Mouse (Mus musculus) kidney, embryonic 16.5 days (tissue): ENCODE results near the gene Ikbkg. TPM values are rescaled to one million over a fixed set of nuclear protein-coding genes. Genes with fewer than 3 reads are reported as not detected.
A peak's percentile ranks its signal among the peaks of the same experiment; 100 is the strongest.
"Not testable (repeated sequence)": the region's sequence is repeated elsewhere in the genome, so short reads cannot be mapped to it uniquely, and the experiment has no call there.

Experiments used
- ATAC-seq: fragments of 200-750 bp; cut with Nextera tagmentation; 2 replicates; pipeline ENCODE4 v1.8.0; 2017; ENCODE audit warnings: moderate TSS enrichment; ENCODE audit not compliant: low FRiP score, low TSS enrichment
- H3K27ac ChIP-seq: fragments of 300-500 bp; sonication (generic); 2 replicates; pipeline ENCODE4 v1.5.1; 2014; ENCODE audit warnings: low read length
- H3K27me3 ChIP-seq: fragments of 300-500 bp; sonication (generic); 2 replicates; pipeline ENCODE4 v1.6.1; 2014; ENCODE audit warnings: low read length, control low read depth, mixed read lengths; ENCODE audit not compliant: insufficient read depth
- H3K36me3 ChIP-seq: fragments of 300-500 bp; sonication (generic); 2 replicates; pipeline ENCODE4 v1.6.1; 2014; ENCODE audit warnings: low read length, control low read depth, mixed read lengths; ENCODE audit not compliant: insufficient read depth
- H3K4me1 ChIP-seq: fragments of 300-500 bp; sonication (generic); 2 replicates; pipeline ENCODE4 v1.6.1; 2014; ENCODE audit warnings: low read length, control low read depth, mixed read lengths; ENCODE audit not compliant: insufficient read depth
- H3K4me2 ChIP-seq: fragments of 300-500 bp; sonication (generic); replicated peaks from 2 replicates; pipeline ENCODE4 v1.6.1; 2014; ENCODE audit warnings: low read depth, low read length
- H3K4me3 ChIP-seq: fragments of 300-500 bp; sonication (generic); 2 replicates; pipeline ENCODE4 v1.5.1; 2014; ENCODE audit warnings: mild to moderate bottlenecking, low read length
- H3K9ac ChIP-seq: fragments of 300-500 bp; sonication (generic); replicated peaks from 2 replicates; pipeline ENCODE4 v1.6.1; 2014; ENCODE audit warnings: low read length
- H3K9me3 ChIP-seq: fragments of 300-500 bp; sonication (generic); 2 replicates; pipeline ENCODE4 v1.6.1; 2016; ENCODE audit warnings: low read length, control low read depth
- WGBS: fragments of 180-500 bp; shearing (Covaris S2); extraction: QIAGEN DNeasy Blood & Tissue Kit; methylation state at CpG from one replicate; pipeline ENCODE4 v1.1.7; 2014; 5-methylcytosine and 5-hydroxymethylcytosine counted together
- polyA plus RNA-seq: library from polyadenylated mRNA; unstranded; fragments of >200 nt; fragmentation: Nextera tagmentation; extraction: Ambion mirVana; gene quantifications from 2 replicates; pipeline ENCODE4 v1.2.1, GENCODE M21; 2015

Ikbkg gene
- polyA plus RNA-seq, 1 experiment from 2014 or later: 22.7 TPM

DNA sequence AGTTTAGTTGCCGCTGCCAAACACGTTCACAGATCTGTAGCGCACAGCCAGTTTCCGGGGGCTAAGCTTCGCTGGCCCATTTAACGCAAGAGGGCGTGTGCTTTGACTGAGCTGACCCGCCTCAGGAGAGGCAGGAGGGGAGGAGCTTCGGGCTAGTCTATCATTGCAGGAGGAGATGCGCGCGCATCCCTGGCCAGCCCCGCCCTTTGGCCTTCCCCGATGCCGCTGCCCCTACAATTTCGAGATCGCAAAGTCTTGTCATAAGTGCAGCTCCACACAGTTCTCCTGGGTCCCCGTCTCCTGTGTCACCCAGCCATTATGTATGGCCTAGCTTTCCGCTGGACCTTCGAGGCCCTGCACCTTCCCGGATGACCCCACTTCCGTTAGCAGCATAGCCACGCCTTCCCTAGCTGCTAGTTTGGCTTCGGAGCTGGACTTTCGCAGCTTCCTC is 35.8 kb downstream of the Ikbkg start, which contains the start of gene G6pdx:
TSS of gene G6pdx (minus strand) at position 369 of the 451 bp plus-strand sequence.
- peak within 1 kb of the TSS; percentile 93 for H3K27ac ChIP-seq
- H3K4me3 ChIP-seq: peak within 1 kb of the TSS; percentile 66
- peak within 1 kb of the TSS; percentile 74 for H3K9ac ChIP-seq
- 0 out of 2 replicates have a peak, but pooled peaks cover 2% of the 10 kb centered on the region for H3K4me1 ChIP-seq
- 24% methylated on average over 25 of the region's 25 CpGs for WGBS
- H3K27me3 ChIP-seq: no peaks in the 10 kb centered on the region
- no peaks in the 10 kb centered on the region for H3K36me3 ChIP-seq
- peak within 1 kb of the TSS; percentile 58 for H3K4me2 ChIP-seq
- ATAC-seq: peak; percentile 85
- no peaks in the 10 kb centered on the region for H3K9me3 ChIP-seq

DNA sequence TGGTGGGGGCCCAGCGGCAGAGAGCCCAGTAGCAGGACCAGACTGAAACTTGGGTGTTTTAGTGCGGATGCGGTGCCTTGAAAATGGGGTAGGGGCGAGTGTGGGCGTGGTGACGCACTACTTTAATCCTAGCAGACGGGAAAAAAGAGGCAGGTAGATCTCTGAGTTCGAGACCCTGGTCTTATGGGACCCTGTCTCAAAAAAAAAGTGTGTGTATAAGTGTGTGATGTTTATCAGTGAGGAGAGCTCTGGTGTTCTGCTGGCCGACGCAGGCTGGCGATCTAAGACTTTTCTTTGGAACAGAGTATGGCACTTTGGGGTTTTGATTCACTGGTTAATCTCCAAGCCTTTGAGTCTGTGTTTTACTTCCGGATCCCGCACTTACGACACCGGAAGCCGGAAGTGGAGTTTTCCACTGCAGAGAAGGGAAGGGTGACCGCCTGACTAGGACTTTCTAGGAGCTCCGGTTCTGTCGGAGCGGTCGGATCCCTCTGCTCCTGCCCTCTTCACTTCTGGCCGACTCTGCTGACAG is 36.3 kb downstream of the Ikbkg start:
- Histone ChIP-seq H3K27ac (peak overlapping the region; percentile 93), H3K9ac (peak overlapping the region; percentile 74), H3K9me3 (no peaks in the 10 kb centered on the region), H3K4me1 (0 out of 2 replicates have a peak, but pooled peaks cover 2% of the 10 kb centered on the region), H3K4me3 (peak overlapping the region; percentile 66), H3K36me3 (peaks cover 5% of the 10 kb centered on the region; the same call in 1 of the 2 replicates), H3K4me2 (peak overlapping the region; percentile 58), H3K27me3 (no peaks in the 10 kb centered on the region)
- ATAC-seq: peak; percentile 76
- 25% methylated on average over 22 of the region's 22 CpGs for WGBS

DNA sequence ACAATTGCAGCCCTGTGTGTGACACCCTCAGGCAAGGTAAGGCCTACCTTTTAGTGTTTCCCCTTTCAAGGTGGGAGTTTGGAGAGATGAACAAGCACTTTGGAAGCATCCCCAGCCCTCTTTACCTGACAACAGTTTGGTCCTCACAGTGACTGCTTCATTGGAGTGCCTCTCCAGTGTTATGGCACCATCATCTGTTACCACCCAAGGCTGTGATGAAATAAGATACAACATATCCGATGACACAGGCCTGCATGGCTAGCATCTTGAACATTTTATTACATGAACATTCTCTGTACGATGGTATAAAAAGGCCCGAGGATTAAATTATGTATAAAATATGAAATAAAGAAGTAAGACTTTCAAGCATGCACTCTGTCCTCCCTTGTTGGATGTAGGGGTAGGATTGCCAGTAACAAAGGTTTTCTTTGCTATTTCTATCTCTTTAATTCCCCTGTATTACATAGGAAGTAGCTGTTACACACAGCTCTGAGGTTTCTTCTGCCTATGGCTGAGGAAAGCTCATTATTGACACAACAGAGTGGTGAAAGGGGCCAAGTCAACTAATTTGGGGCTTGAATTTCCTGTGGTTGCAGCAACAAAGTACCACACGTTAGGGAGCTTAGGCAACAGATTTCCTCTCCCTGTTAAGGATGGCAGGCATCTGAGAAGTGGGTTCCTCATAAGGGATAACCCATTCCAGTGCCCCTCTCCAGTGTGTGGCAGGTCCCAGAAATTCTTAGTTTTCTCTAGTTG is 58.2 kb downstream of the Ikbkg start:
- ATAC-seq: no peak
- Histone ChIP-seq H3K4me3 (no peak overlapping the region), H3K27ac (no peak overlapping the region), H3K36me3 (peaks cover 5% of the 10 kb centered on the region; the same call in 1 of the 2 replicates), H3K4me2 (no peak overlapping the region), H3K9me3 (no peaks in the 10 kb centered on the region), H3K4me1 (no peaks in the 10 kb centered on the region), H3K9ac (no peak overlapping the region), H3K27me3 (no peaks in the 10 kb centered on the region)
- 84% methylated on average over 4 of the region's 4 CpGs for WGBS

DNA sequence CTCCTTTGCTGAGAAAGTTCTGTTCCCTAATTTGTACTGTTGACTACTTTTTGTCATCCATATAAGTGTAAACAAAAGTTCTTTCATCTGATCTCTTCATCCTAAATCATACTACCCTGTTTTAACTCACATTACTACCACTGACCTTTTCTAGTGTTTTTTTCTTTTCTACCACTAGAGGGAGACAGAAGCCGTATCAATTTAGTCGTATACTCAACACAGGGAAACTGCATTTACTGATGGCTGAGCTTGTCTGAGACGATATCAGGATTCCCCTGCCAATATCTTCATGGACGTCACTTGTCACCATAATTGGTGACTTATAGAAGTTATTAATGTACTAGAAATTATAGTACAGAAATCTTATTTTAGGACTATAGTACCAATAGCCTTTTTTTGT is 59.7 kb downstream of the Ikbkg start:
- WGBS: 20% methylated on average over 4 of the region's 4 CpGs
- no peak overlapping the region for H3K4me2 ChIP-seq
- ATAC-seq: 0 out of 2 replicates have a peak, but pooled peaks have one; percentile 54

DNA sequence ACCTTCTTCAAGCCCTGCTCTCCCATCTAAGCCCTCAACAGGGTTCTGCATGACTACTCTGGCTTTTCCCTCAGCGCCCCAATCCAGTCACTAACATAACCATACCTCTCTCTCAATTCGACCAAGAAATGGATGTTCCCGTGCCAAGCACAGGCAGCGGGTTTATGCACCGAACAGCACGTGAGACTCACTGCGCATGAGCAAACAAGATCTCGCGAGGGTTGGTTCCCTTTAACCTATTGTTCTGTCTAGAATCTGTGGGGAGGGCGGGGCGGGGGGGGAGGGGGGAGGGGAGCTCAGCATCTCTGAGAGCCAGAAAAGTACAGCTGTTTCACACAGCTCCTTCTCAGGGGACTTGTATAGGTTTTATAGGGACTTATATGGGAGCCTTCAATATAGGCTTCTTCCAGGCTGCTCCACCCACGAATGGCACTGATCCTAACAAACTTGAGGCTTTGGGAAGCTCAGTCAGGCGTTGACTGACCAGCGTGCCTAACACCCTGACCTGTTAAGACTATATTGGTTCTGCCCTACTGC is 88.3 kb downstream of the Ikbkg start, which contains the start of gene Gm6880:
TSS of gene Gm6880 (minus strand) at position 51 of the 537 bp plus-strand sequence.
- H3K9ac ChIP-seq, H3K4me3 ChIP-seq, H3K36me3 ChIP-seq, H3K9me3 ChIP-seq, ATAC-seq, H3K27ac ChIP-seq, H3K4me2 ChIP-seq, H3K27me3 ChIP-seq, H3K4me1 ChIP-seq: not testable (repeated sequence)
- WGBS: 72% methylated on average over 12 of the region's 14 CpGs

More for the DNA sequence above, 59.7 kb downstream of the Ikbkg start:
- Histone ChIP-seq H3K4me3 (no peak overlapping the region), H3K36me3 (peaks cover 4% of the 10 kb centered on the region; the same call in 1 of the 2 replicates), H3K27me3 (no peaks in the 10 kb centered on the region), H3K9ac (no peak overlapping the region), H3K9me3 (no peaks in the 10 kb centered on the region), H3K4me1 (no peaks in the 10 kb centered on the region), H3K27ac (no peak overlapping the region)

DNA sequence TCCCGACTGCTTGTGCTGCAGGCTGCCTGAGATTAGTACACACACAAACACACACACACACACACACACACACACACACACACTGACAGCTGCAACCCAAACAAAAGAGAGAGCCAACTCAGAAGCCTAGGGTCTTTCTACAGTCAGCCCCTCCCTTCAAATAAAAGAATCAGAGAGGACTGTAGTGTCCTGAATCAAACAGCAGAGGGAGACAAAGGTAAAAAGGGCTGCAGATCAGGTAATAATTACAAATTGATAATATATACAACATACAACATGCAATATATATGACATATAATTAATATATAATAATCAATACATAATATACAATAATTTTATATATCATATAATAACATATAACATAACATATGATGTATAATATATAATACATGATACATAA is 104.0 kb downstream of the Ikbkg start:
- H3K9ac ChIP-seq: no peak overlapping the region
- no peak overlapping the region for H3K27ac ChIP-seq
- H3K36me3 ChIP-seq: no peaks in the 10 kb centered on the region
- no peaks in the 10 kb centered on the region for H3K4me1 ChIP-seq
- 58% methylated on average over 1 of the region's 1 CpGs for WGBS
- H3K9me3 ChIP-seq: no peaks in the 10 kb centered on the region
- H3K4me2 ChIP-seq: no peak overlapping the region
- H3K27me3 ChIP-seq: no peaks in the 10 kb centered on the region
- H3K4me3 ChIP-seq: no peak overlapping the region
- ATAC-seq: no peak

Other genes starting within 250 kb of the Ikbkg start
- gene Tex28, start 225.5 kb upstream of the Ikbkg start, polyA plus RNA-seq: not detected in 2 replicates
- 0.06 and 0.23 TPM in 2 replicates for gene Tktl1, start 216.0 kb upstream of the Ikbkg start, polyA plus RNA-seq
- gene Flna, start 143.5 kb upstream of the Ikbkg start, polyA plus RNA-seq: 331 and 364 TPM in 2 replicates
- 25.6 and 26.5 TPM in 2 replicates for gene Emd, start 138.6 kb upstream of the Ikbkg start, polyA plus RNA-seq
- 610 and 782 TPM in 2 replicates for gene Rpl10, start 122.5 kb upstream of the Ikbkg start, polyA plus RNA-seq
- gene Taz, start 111.4 kb upstream of the Ikbkg start, polyA plus RNA-seq: 97.2 and 103 TPM in 2 replicates
- gene Dnase1l1, start 111.0 kb upstream of the Ikbkg start, polyA plus RNA-seq: 13.4 and 15.5 TPM in 2 replicates
- 175 and 180 TPM in 2 replicates for gene Atp6ap1, start 96.2 kb upstream of the Ikbkg start, polyA plus RNA-seq
- gene Gdi1, start 88.3 kb upstream of the Ikbkg start, polyA plus RNA-seq: 219 and 243 TPM in 2 replicates
- gene Fam50a, start 80.3 kb upstream of the Ikbkg start, polyA plus RNA-seq: 69.8 and 71.4 TPM in 2 replicates
- gene Plxna3, start 64.2 kb upstream of the Ikbkg start, polyA plus RNA-seq: 12.6 and 15.6 TPM in 2 replicates
- 108 and 113 TPM in 2 replicates for gene Lage3, start 39.7 kb upstream of the Ikbkg start, polyA plus RNA-seq
- 77.5 and 83.4 TPM in 2 replicates for gene Ubl4a, start 20.1 kb upstream of the Ikbkg start, polyA plus RNA-seq
- gene Slc10a3, start 19.9 kb upstream of the Ikbkg start, polyA plus RNA-seq: 23.3 and 25.7 TPM in 2 replicates
- 45.9 and 47.1 TPM in 2 replicates for gene Fam3a, start within 50 bp of the Ikbkg start, polyA plus RNA-seq
- 53.6 and 54.4 TPM in 2 replicates for gene G6pdx, start 35.9 kb downstream of the Ikbkg start, polyA plus RNA-seq
- not detected in 2 replicates for gene Gm6880, start 88.1 kb downstream of the Ikbkg start, polyA plus RNA-seq
- not detected in 2 replicates for gene Olfr1326-ps1, start 181.6 kb downstream of the Ikbkg start, polyA plus RNA-seq
- not detected in 2 replicates for gene Olfr1325, start 199.4 kb downstream of the Ikbkg start, polyA plus RNA-seq